Mouse (Mus musculus): ENCODE data around the gene Adam34. TPM values are rescaled to one million over a fixed set of nuclear protein-coding genes. Genes with fewer than 3 reads are reported as not detected.
"Not testable (repeated sequence)": the region's sequence is repeated elsewhere in the genome, so short reads cannot be mapped to it uniquely, and the experiment has no call there.

Adam34 gene
- not detected for total RNA-seq (2021)

GRCm38 (mm10) chr8:43709949-43710348, at the start of gene Adam34:
Gene Adam34, minus strand, starts transcription at chr8:43710049.
- DNase-seq = no peak

- DNase-seq = no peak
These were observed 82.7 kb downstream of the Adam34 start, which contains the start of gene Gm5346 for GRCm38 (mm10) chr8:43627176-43627575. Gene Gm5346, minus strand, starts transcription at chr8:43627276.

- DNase-seq = no peak
These were observed 93.8 kb downstream of the Adam34 start for GRCm38 (mm10) chr8:43616046-43616445.

- DNase-seq = not testable (repeated sequence)
These were observed 106.2 kb downstream of the Adam34 start for GRCm38 (mm10) chr8:43603657-43604056.

- not testable (repeated sequence) for DNase-seq
These were observed 106.7 kb downstream of the Adam34 start for GRCm38 (mm10) chr8:43603166-43603565.

Other genes with a start within 250 kb of the Adam34 start
- gene Adam26b, start 181.9 kb downstream of the Adam34 start, total RNA-seq (2021) = not detected
- gene Adam26a, start 133.3 kb downstream of the Adam34 start, total RNA-seq (2021) = not detected
- not detected for gene Gm5346, start 82.8 kb downstream of the Adam34 start, total RNA-seq (2021)

Measured in heart, postnatal 4 days (tissue).